Mouse (Mus musculus) megakaryocyte-erythroid progenitor cell, adult 5-6 weeks (primary cell): ENCODE results near the gene Unc5a. TPM values are rescaled to one million over a fixed set of nuclear protein-coding genes. Genes with fewer than 3 reads are reported as not detected.
A peak's percentile ranks its signal among the peaks of the same experiment; 100 is the strongest.

Source experiments
- ATAC-seq: replicated peaks from 2 replicates; pipeline ENCODE4 v1.8.0; 2016; ENCODE audit warnings: mild to moderate bottlenecking, inconsistent platforms; ENCODE audit not compliant: severe bottlenecking, poor library complexity, low FRiP score, low TSS enrichment
- total RNA-seq, 2 experiments: library from RNA; stranded (forward) in 1 of 2; stranded (reverse) in 1 of 2; fragments of 200-1000, 215-1000 nt in 1 of 2; fragments of >200 nt in 1 of 2; fragmentation: Nextera tagmentation in 1 of 2; gene quantifications; 2 replicates each; pipeline ENCODE4 v1.2.3; 2014 to 2017

The Unc5a gene
- total RNA-seq, 2 experiments from 2014 or later: 0.04 TPM; not detected in 1

DNA sequence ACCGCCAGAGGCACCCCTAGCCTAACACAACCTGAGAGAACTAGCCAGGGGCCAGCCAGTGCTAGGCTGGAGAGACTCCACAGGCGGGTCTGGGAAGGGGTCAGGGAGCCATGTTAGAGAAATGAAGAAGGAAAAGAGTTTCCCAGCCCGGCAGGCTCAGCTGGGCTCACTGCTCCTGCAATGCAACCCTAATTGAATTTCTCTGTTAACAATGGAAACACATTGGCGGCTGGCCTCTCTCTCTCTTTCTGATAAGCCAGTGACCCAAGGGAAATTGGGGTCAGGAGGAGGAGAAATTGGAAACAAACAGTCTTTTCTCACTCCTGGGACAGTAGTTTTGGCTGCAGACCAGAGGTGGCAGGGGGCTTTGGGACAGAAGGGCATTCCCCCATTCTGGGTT is 45.4 kb downstream of the Unc5a start:
- ATAC-seq: no peak

GRCm38 (mm10) chr13:54995161-54995560 is 46.0 kb downstream of the Unc5a start:
- no peak for ATAC-seq

DNA sequence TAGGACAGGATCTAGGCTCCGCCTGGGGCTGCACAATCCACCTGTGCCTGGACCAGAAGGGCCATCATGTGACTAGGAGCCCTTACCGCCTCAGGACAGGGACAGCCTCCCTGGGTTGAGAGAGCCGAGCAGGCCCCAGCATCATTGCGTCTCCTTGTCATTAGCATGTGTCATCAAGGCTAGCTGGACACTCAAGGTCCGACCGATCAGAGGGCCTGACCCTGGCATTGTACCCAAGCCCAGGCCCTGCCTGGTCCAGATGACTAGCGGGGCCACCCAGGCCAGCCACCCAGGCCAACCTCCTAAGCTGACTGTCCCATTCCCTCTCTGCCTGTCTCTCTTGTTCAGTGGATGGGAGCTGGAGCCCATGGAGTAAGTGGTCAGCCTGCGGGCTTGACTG is 48.4 kb downstream of the Unc5a start:
- no peak for ATAC-seq

- ATAC-seq: no peak
These were observed 51.2 kb downstream of the Unc5a start for GRCm38 (mm10) chr13:55000433-55000832.

- ATAC-seq: no peak
These were observed 52.9 kb downstream of the Unc5a start for GRCm38 (mm10) chr13:55002090-55002489.

GRCm38 (mm10) chr13:55004646-55005045 is 55.4 kb downstream of the Unc5a start:
- ATAC-seq: no peak

DNA sequence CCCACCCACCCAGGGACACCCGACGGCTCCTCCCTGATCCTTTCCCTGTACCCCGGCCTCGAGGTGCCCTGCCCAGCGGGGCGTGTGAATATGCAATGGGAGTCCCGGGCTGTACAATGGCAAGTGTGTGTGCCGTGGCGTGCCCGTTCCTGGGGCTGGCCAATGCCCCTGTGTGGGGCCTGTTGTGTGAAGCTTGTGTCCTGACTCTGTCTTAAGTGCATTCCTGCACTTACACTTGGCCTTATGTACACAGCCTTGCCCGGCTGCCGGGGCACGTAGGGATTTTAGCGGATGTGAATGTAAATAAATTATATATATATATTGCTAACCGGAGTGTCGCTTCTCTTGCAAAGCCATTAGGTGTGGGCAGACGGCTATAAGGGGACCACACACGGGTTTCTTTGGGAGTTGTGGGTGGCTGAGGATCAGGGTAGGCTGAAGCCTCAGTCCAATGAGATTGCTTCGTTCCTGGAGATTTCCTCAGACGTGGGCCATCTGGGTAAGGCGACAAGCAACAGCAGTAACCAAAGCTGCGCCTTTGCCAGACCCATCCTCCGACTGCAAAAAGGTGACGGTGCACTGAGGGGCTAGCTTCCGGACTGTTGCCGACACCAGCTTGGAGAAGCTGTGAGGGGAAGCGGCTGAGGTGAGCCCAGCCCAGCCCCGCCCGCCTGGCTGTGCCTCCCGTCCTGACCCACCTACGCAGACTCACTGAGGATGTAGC is 56.6 kb downstream of the Unc5a start:
- no peak for ATAC-seq

GRCm38 (mm10) chr13:55006415-55006742 is 57.2 kb downstream of the Unc5a start:
- ATAC-seq: no peak

DNA sequence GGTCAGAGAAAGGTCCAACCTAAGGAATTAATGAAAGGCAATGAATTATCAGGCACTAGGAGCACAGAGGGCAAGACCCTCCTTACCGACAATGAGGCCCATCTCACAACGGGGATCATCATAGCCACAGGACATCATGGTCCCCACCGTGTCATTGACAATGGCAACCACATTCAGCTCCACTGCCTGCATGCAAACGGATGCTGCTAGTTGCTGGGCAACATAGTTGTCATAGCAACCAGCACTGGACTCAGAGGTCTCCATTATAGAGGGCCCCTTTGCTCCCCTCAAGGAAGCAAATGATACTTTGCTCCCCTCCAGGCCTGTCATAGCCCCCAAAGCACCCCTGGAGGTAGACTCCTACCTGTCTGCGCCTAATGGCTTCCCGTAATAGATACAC is 59.4 kb downstream of the Unc5a start:
- ATAC-seq: no peak

GRCm38 (mm10) chr13:55011103-55011502 is 61.9 kb downstream of the Unc5a start:
- no peak for ATAC-seq

DNA sequence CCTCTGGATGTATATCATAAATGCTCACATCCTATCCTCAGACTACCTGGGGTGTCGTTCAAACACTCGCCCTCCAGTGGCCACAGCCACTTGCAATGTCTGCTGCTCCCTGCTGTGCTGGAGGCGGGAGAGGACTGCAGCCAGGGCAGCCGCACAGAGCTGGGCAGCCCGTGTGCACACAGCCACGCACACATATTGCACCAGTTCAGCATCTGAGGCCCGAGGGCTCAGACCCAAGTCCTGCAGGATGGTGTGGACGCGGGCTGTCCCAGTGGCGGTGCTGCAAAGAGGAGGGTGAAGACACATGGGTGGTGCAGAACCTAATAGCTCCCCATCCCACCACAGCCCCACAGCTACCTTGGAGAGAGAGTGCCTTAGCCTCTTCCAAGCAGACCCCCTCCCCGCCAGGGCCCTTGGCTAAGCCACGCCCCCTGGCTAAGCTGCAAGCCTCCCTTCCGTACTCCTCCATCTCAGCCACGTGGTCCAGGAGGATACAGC is 62.8 kb downstream of the Unc5a start:
- ATAC-seq: 0 out of 2 replicates have a peak, but pooled peaks have one; percentile 20

DNA sequence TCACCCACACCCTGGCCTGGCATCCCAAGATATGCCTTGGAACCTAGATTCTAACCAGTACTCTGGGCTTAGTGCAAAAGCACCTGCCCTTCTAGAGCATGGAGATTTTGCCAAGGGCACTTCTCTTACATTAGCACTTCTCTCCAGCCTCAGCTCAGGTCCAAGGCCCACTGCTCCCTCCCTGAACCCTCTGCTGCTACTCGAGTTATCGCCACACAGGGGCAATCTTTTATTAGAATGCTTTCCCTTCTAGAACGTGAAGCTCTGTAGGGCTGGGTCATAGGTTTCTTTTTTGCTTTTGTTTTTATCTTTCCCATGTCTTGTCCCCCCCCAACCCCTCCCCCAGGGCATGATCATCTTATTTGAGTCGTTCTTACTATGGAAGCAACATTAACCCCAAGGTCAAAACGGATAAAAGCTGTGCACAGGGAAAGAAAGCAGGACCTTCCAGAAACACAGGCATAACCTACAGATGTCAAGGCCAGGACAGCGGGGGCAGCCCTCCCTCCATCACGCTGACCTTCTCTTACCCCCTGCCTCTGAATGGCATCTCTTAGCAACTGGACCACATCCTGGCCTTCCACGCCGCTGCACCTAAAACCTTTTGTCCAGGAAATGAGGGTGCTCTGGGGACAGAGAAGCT is 64.6 kb downstream of the Unc5a start:
- no peak for ATAC-seq

DNA sequence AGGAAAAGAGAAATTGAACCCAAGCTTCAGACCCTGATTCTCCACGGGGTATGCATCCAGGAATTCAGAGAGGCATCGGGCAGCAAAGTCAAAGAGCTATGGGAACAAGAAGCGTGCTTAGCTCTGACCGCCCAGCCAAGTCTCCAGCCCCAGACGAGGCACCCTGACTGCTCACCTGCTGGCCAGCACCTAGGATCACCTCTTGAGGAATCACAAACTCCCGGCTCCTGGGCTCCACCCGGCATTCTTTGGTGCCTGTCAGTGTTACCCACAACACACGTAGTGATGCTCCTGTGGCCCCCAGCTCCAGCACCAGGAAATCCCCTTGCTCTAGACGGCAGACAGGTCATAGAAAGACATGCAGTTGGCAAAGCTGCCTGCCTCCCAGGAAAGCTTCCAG is 65.2 kb downstream of the Unc5a start:
- ATAC-seq: no peak

DNA sequence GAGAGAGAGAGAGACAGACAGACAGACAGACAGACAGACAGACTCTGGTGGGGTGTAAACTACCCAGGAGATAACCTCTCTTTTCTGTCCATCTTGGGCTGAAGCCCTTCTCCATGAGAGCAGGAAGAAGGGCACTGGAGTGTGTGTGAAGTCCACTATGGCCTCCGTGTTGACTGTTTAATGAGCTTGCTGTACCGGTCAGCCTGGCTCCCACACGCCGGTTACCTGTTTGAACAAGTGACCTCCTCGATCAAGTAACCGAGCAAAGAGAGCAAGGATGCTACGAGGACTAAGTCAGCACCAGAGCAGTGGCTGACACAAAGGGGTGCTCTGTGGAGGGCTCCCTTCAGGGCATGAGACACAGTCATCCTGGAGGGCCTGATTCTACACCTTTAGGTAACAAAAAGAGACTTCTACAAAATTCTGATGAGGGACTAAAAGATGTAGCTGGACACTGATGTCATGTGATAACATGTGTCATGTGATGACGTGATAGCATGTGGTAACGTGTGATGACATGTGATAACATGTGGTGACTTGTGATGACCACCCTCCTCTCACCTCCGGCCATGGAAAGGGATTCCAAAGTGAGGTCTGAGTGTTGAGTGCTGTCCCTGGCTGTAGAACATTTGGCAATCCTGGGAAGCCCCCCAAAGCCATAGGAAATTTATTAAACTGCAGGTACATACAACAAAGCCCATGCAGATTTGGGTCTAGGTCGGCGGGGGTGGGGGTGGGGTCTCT is 68.1 kb downstream of the Unc5a start:
- no peak for ATAC-seq

- no peak for ATAC-seq
These were observed 68.8 kb downstream of the Unc5a start for GRCm38 (mm10) chr13:55017898-55018599.

DNA sequence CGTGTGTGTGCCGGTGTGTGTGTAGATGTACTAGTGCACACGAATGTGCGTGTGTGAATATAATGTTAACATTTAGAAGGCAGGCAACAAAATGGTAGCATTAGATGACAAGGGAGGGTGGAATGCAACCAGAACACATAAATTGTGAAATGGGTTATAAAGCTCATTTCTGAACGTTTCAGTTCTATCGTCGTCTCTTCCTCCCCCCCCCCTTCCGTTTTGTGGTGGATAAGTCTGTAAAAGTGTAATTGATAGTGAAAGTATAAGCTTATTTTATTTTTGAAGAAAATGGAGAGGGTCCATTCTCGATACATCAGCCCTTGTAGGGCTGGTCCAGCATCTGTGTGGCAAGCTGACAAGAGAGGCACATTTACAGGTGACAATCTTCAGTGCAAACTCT is 69.5 kb downstream of the Unc5a start:
- ATAC-seq: no peak

- no peak for ATAC-seq
These were observed 70.0 kb downstream of the Unc5a start for GRCm38 (mm10) chr13:55019181-55019580.

GRCm38 (mm10) chr13:55020051-55020450 is 70.8 kb downstream of the Unc5a start:
- no peak for ATAC-seq

DNA sequence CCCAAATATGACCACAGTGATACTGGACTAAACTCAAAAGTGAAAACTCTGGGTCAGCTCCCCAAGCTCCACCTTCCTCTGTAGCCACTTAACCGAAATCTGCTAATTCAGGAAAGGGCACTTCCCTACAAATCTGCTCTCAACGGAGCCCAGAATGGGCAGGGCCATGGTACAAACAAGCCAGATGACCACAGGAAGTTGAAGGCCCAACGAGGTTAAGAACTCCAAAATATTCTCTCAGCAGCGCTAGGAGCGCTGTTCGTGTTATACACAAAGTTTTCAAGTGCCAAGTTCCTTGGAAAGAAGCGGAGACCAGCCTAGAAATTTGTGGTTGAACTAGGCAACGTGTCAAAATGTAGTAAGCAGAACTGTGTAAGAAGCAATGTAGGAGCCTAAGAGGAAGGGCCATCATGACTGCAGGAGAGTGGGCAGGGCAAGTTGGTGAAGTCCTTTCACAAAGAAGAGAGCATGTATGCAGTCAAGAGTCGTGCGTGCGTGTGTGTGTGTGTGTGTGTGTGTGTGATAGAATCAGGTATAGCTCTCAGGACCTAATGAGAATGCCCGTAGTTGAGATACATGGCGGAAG is 72.1 kb downstream of the Unc5a start, which contains the start of gene Hk3:
Hk3 (minus strand) TSS at position 192 of the 586 bp plus-strand sequence.
- ATAC-seq: no peak
